Mouse (Mus musculus) activated CD4-positive, CD25-positive, alpha-beta regulatory T cell (primary cell): ENCODE results near the gene Ccdc38. TPM values are rescaled to one million over a fixed set of nuclear protein-coding genes. Genes with fewer than 3 reads are reported as not detected.

Experiments used
- polyA plus RNA-seq, 2 experiments: library from polyadenylated mRNA; unstranded; fragments of 100-300 nt; shearing (Covaris generic); gene quantifications; one replicate each; pipeline ENCODE4 v1.2.1; 2017

The Ccdc38 gene
- polyA plus RNA-seq: 1 to 10 TPM in 1 of 2 experiments, under 1 TPM in 1; 0.48 to 1.4 TPM

DNA sequence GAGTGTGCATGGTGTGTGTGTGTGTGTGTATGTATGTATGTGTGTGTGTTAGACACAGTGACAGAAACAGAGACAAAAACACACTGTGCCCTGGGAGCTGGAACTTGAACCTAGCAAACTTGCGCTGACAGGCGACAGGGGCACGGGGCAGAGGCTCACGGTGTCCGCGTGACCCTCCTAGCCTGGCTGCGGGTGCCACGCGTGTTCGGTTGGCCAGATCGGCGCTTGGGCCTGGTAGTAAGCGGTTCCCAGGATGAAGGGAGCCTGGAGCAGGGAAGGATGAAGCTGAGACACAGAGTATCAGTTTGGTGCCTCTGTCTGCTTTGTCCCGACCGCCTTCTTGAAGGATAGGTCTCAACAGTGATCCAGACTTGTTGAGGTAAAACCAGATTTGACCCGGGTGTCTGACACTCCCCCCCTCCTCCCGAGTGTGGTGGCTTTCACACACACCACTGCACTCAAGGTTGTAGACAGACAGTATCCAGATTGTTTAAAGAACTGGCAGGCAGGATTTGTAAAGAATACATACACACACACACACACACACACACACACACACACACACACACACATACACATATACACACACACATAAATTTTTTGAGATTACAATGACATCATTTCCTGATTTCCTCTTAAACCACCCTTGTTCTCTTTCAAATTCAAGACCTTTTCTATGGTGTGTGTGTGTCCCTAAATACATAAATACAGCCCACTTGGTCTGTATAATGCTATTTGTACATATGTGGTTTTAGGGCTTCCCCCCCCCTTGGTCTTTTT lies at the start of gene Ccdc38:
Ccdc38 (plus strand) TSS at position 202 of the 780 bp plus-strand sequence.

DNA sequence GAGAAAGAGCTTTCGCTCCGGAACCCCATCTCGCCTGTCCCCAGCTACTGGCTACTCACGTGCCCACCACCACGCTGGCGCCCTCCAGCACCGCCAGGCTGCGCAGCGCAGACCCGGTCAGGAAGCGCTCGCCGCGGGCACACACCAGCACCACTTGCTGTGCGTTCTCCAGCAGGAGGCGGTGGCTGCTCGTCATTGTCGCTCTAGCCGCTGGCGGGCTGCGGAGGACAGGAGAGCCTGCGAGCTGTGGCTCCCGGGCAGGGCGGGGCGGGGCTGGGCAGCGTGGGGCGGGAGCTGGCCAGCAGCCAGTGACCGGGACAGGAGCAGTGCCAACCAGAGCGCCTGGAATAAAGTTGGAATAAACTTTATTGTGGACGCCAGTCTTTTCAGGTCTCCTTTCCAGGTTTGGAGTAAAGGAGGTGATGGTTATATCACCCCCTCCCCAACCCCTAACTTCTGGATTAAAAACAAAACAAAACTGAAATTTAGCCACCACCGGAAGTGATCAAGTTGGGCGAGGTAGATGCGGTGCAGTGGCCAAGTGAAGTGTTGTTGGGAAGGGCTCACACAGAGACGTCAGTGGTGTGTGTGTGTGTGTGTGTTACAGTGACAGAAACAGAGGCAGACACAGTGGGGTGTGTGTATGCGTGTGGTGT lies 529 bp upstream of the Ccdc38 start, which contains the start of gene Amdhd1:
Amdhd1 (minus strand) TSS at position 259 of the 656 bp plus-strand sequence.

DNA sequence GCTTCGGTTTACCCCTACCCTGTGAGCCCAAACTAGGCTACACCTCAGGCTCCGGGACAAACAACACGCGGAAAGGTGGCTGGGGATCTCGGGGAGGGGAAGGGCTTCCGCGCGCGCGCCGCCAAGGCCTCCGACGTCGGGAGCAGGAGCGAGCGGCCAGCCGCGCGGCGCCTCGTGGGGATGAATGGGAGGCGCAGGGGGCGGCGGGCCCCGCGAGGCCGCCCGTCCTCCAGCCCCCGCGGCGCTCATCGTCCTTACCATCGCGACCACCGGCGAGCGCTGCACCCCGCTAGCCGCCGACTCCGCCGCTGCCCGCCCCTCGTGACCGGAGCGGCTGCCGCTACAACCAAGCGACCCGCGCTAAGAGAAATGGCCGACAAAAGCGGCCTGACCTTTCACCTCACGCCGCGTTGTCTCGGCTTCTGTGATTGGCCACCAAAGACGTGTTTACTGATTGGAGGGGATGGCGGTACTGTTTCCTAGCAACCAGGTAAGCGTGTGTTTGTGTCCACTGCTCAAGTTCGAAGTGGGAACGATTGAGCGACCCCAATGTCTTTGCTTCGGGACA lies 48.9 kb downstream of the Ccdc38 start, which contains the start of gene Snrpf:
Snrpf (minus strand) TSS at position 426 of the 568 bp plus-strand sequence.

Other genes with a start within 250 kb of the Ccdc38 start
- 10 to 100 TPM; 72.3 to 72.8 TPM for gene Elk3, start 229.5 kb upstream of the Ccdc38 start, polyA plus RNA-seq
- 100 to 1,000 TPM; 242 to 244 TPM for gene Lta4h, start 87.2 kb upstream of the Ccdc38 start, polyA plus RNA-seq
- gene Hal, start 51.9 kb upstream of the Ccdc38 start, polyA plus RNA-seq: not detected
- under 1 TPM in 1 of 2 experiments, not detected in 1; 0.83 TPM for gene Amdhd1, start 599 bp upstream of the Ccdc38 start, polyA plus RNA-seq
- 10 to 100 TPM; 47.9 to 68.8 TPM for gene Snrpf, start 49.1 kb downstream of the Ccdc38 start, polyA plus RNA-seq
- gene Ntn4, start 100.0 kb downstream of the Ccdc38 start, polyA plus RNA-seq: 1 to 10 TPM in 1 of 2 experiments, not detected in 1; 3.8 TPM